Mouse (Mus musculus): ENCODE measurements around the gene Lins1.

Lins1 gene

DNA sequence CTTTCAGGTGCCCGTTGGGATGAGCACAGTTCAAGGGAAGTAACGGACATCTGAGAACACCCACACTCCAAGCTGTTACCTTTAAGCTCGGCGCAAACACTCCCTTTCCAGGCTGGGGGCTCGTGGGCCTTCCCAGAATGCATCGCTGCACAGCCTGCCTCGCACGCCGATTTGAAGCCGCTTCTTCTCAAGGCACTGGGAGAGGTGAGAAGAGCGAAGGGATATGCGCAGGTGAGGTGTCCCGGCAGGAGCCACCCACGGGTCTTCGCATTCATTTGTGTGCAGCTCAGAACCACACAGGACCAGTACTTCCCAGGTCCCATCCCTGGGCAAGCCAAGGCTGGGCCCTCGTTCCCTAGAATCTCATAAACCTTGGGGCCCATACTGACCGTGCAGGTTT lies 43.7 kb downstream of the Lins1 start:
- no peak for DNase-seq

DNA sequence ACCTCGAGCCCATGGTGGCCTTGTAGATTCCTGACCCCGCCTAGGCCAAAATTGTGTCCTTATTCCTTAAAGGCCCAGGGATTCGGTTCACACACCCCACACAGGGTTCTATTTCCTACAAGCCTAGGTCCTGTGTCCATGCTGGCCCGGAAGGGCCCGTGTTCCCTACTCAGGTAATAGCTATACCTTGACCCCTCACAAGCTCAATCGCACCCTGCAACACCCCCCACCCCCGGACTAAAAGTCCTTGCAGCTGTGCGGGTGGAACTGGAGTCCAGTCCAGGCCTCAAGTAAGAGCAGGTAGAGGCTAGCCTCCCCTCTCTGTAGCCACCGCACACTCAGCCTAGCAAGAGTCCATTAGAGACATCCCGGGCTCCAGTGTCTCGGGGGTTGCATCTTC lies 44.2 kb downstream of the Lins1 start:
- no peak for DNase-seq

GRCm38 (mm10) chr7:66734466-66734865 lies 44.8 kb downstream of the Lins1 start:
- no peak for DNase-seq

GRCm38 (mm10) chr7:66734993-66735392 lies 45.3 kb downstream of the Lins1 start:
- DNase-seq: no peak

DNA sequence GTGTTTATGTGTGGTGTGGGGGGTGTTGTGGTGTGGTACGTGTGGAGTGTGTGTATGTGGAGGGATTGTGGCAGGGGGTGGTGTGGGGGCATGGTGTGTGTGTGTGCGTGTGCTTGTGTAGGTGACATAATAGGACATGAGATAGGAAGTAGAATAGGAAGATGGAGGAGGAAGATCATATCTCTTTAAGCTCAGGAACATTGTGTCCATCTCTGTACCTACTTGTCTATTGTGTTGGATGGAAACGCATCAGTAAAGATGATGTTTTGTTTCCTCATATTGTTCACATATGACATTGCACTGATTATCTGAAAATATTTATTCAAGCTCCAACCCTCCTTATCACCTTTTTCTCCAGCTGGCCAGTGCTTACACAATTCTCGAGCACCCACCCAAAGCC lies 47.7 kb downstream of the Lins1 start:
- DNase-seq: no peak

DNA sequence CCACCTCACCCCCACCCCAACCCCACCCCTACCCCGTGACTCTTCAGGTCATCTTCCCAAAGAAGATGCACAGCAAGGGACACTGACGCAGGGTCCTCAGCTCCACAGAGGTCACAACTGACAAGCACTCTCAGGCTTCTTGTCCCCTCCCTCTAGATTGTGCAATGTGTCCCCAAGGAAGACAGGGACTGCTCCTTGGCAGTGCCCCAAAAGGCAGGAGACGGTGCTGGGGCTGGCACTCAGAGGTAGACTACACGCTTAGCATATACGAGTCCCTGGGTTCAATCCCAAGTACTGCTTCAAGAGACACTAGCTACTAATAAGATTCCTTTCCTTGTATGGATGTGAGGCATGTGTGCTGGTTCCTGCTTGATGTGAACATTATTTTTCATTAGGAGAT lies 51.3 kb downstream of the Lins1 start:
- no peak for DNase-seq

DNA sequence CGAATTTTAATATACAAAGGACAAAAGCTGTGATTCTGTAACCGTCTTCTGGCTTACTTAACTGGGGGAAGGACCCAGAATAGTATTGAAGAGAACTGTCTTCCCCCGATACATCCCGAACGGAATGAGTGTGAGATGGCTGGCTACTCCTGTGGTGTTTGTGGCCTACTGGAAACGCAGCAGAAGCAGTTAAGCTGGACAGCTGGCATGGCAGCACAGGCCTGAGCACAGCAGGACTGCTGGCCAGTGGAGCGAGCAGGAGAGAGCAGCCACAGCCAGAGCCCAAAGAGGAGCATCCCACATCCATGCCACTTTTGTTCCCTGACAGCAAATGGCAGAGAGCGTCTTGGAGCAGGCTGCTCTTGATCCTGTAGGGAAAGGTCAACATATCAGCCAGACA lies 51.7 kb downstream of the Lins1 start:
- DNase-seq: no peak

DNA sequence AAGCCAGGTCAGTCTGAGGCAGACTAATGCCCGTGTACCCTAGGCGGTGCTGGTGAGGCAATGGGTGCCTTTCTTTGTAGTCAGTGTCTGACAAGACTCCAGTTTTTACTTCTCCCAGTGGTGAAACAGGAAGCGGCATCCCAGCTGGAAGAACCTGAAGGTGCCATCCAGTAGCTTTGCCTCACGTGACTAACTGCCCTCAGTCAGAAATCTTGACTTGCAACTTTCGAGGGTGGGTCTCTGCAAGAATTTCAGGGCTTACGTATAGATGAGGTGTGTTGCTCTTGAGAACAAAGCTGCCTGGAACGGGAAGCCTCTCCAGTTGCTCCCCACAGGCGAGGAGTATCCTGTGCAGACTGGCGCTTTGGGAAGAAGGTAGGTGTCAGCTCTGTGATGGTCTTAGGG lies 53.7 kb downstream of the Lins1 start, which contains the start of gene Cers3:
TSS of gene Cers3 (plus strand) at position 128 of the 405 bp plus-strand sequence.
- DNase-seq: no peak

DNA sequence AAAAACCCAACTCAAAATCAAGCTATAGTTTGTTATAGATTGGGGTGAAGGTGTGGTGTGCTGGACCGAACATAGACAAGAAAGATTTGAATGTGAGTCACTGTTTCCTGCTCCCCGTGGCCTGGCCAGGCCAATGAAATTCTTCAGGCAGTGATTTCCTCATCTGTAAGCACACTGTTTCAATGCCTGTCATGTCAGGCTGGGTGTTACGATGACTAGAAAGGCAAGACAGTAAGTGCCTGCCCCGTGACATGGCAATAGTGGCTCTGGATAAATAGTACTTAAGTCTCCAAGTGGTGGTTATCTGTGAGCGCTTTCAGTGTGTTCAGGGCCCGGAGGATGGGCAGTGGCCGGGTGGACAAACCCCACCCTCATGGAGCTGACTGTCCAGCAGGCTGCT lies 57.3 kb downstream of the Lins1 start:
- DNase-seq: no peak

GRCm38 (mm10) chr7:66749998-66750397 lies 60.3 kb downstream of the Lins1 start:
- DNase-seq: no peak

- DNase-seq: no peak
Measured at GRCm38 (mm10) chr7:66753816-66754215, 64.1 kb downstream of the Lins1 start.

- no peak for DNase-seq
Measured at GRCm38 (mm10) chr7:66755611-66756010, 65.9 kb downstream of the Lins1 start.
